Mouse (Mus musculus): ENCODE results near the gene Lilr4b. TPM values are rescaled to one million over a fixed set of nuclear protein-coding genes. Genes with fewer than 3 reads are reported as not detected.
"Not testable (repeated sequence)": the region's sequence is repeated elsewhere in the genome, so short reads cannot be mapped to it uniquely, and the experiment has no call there.

Lilr4b gene
- total RNA-seq (2021), result 1 to 10 TPM; 1.5 to 1.8 TPM
- long read RNA-seq, experiment 1, partial matches to known transcripts, result 0 of 3 reads
- long read RNA-seq, experiment 1, other reads (novel, unspliced or antisense), result 3 of 3 reads
- long read RNA-seq, experiment 2, partial matches to known transcripts, result 0 of 4 reads
- long read RNA-seq, experiment 2, other reads (novel, unspliced or antisense), result 4 of 4 reads

DNA sequence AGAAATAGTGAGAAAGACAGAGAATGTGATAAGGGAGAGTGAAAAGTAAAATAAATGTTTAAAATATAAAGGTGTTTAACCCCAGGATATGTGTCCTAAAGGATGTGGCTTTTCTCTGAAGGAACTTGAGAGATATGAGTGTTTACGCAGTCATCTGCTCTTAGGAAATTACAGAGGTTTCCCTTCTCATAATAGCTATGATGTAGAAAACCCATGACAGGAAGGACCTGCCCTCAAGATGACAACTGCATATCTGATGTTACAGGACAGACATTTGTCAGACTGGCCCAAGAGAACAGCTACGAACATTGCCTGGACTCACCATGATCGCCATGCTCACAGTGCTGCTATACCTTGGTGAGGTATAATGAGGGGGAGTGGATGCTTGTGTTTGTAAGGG, at the start of gene Lilr4b, which contains the start of gene Gm49339:
TSS of gene Lilr4b (plus strand) at position 236 of the 400 bp plus-strand sequence.
TSS of gene Gm49339 (plus strand) at position 216 of the 400 bp plus-strand sequence.
- DNase-seq; intact Hi-C loops (cut with DNase I): not testable (repeated sequence)

DNA sequence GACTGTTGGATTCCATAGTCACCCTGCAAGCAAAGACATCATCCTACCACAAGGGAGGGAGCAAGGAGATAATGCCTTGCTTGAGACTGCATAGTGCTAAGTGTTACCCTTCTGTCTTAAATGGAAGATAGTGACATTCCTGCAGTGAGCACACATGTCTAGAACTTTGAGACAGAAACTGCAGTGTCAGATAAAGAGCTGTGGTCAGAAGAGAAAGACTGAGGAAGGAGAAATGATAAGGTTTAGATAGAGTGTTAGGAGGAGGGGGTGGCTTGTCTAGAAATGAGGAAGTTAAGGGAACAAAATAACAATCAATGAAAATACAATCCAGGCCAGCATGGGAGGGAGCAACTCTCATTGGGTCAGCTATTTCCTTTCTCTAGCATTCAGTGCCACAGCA, 47.5 kb upstream of the Lilr4b start:
- DNase-seq, result no peak
- intact Hi-C loops (cut with DNase I), result no loop called here

DNA sequence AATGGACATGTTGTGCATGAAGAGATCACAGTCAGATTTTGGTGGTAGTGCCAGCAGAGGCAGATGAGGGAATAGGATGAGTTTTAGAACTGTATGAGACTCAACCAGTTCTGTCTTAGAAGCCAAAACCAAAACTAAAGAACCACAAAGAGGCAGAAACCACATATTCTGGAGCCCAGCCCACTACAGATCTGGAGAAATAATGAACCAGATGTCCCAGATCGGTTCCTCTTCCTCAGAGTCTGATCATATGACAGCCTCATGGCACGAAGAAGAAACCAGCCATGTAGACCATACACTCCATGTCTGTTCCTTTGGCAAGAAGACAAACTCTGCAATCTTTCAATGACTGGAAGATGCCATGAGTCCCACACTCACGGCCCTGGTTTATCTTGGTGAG, 44.7 kb upstream of the Lilr4b start:
- intact Hi-C loops (cut with DNase I), result no loop called here

DNA sequence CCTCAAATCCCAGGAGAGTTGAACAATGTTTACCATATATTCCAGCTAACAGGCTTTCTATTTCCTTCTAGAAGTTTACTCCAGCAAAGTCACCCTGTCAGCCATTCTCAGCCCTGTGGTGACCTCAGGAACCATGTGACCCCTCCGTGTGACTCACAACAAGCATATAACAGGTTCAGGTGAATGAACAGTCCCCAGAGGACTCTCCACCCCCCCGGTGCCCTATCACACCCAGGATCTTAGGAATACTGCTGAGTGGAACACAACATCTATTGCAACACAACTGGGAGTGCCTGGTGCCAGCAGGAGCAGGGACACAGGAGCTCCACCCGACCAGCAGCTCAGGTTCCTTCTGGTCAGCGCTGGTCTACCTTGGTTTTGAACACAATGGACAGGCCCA, 28.8 kb upstream of the Lilr4b start:
- intact Hi-C loops (cut with DNase I), result no loop called here
- DNase-seq, result no peak

More for the DNA sequence above, 44.7 kb upstream of the Lilr4b start:
- no peak for DNase-seq

DNA sequence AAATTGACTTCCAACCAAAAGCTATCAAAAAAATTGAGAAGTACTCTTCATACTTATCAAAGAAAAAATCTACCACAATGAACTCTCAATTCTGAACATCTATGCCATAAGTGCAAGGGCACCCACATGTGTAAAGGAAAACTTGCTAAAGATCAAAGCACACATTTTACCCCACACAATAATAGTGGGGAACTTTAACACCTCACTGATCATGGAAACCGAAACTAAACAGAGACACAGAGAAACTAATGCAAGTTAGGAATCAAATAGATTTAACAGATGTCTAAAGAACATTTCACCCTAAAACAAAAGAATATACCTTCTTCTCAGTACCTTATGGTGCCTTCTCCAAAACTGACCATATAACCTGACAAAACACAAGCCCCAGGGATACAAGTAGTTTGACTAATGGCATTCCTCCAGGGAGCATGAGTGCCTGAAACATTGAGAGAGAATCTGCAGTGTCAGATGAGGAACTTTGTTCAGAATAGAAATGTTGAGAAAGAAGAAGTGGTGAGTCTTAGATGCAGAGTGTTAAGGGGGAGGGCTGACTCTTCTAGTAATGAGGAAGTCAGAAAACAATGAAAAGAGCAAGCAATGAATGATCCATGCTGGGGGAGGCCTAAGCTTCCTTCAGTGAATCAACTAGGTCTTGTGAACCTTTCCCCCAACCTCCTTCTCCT, 26.7 kb upstream of the Lilr4b start:
- intact Hi-C loops (cut with DNase I), result no loop called here
- DNase-seq, result no peak

DNA sequence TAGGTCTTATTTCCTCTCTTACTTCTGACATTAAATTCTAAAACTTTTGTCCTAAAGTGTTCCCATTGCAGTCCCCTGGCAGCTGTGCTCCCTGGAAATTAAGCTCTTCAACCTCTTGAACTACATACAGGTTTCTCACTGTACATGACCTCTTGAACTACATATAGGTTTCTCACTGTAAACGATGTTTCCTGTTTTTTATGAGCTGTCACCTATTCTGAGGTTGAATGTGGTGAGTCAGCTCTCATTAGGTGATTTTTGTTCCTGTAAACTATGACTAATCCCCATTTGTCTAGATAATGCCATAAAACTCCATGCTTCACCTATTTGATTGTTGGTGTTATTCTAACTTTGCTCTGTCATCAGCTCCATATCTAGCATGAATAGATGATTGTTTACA, 26.1 kb upstream of the Lilr4b start:
- DNase-seq, result no peak
- intact Hi-C loops (cut with DNase I), result no loop called here

DNA sequence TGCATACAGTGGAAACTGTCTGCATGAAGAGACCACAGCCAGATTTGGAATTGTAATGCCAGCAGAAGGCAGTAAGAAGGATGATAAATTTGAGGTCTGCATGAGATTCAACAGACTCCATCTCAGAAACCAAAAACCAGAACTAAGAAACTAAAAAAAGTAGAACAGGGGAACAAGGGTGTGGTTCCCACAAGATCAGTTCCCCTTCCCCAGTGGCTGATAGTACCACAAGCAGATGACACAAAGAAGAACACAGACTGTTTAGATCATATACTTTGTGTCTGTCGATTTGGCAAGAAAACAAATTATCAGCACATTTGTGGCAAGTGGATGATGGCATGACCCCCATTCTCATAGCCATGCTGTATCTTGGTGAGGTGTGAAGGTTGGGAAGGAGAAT, 24.7 kb upstream of the Lilr4b start:
- intact Hi-C loops (cut with DNase I), result no loop called here
- DNase-seq, result no peak

DNA sequence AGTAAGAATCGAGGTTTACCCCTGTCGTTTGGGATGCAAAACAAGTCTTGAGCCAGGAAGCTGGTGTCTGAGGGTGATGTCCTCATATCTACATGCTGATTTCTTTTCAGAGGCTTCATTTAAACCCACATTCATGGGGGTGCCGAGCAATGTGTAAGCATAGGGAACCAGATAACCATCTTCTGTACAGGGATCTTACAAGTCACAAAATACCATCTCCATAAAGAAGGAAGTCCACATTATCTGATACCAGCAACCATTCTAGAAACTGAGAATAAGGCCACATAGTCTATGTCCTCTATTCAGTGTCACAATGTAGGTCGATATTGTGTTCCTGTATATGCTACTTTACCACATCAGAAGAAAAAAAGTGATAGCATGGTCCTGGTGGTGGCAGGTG, 24.1 kb upstream of the Lilr4b start:
- DNase-seq, result no peak
- intact Hi-C loops (cut with DNase I), result no loop called here

DNA sequence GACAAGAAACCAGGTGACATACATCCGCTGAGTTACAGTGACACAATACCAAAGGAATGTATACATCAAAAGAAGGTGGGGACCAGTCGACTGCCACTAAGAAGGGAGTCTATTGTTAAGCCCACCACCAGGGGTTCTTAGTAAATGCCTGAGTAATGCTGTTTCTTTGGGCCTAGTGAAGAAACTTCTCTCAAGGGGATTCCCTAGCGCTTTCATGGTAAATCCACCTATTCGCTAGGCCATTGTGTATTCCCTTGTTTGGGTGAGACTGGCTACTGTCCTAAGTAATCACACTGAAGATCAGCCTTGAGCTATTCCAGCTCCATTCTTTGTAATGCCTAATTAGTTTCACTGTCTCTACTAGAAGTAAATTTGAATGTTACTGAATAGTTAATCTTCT, 16.6 kb upstream of the Lilr4b start:
- DNase-seq; intact Hi-C loops (cut with DNase I): not testable (repeated sequence)

DNA sequence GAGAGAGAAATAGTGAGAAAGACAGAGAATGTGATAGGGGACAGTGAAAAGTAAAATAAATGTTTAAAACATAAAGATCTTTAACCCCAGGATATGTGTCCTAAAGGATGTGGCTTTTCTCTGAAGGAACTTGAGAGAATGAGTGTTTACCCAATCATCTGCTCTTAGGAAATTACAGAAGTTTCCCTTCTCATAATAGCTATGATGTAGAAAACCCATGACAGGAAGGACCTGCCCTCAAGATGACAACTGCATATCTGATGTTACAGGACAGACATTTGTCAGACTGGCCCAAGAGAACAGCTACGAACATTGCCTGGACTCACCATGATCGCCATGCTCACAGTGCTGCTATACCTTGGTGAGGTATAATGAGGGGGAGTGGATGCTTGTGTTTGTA, 10.3 kb downstream of the Lilr4b start, which contains the start of gene Lilrb4a:
TSS of gene Lilrb4a (plus strand) at position 266 of the 400 bp plus-strand sequence.
- DNase-seq; intact Hi-C loops (cut with DNase I): not testable (repeated sequence)

DNA sequence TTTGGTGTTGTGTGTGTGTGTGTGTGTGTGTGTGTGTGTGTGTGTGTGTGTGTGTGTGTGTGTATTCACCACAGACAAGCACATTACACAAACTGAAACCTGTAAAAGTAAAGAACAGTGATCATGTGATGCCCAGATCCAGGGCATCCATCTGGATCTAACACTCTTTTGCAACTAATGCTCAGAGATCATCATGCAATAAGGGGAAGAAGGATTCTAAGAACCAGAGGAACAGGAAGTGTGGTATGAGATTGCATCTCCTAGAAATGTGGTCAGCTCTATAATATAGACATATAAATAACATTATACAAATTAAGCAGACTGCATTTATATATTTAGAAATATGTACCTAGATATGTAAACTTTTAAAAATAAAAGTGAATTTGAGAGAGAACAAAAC, 39.6 kb downstream of the Lilr4b start:
- intact Hi-C loops (cut with DNase I), result no loop called here
- no peak for DNase-seq

DNA sequence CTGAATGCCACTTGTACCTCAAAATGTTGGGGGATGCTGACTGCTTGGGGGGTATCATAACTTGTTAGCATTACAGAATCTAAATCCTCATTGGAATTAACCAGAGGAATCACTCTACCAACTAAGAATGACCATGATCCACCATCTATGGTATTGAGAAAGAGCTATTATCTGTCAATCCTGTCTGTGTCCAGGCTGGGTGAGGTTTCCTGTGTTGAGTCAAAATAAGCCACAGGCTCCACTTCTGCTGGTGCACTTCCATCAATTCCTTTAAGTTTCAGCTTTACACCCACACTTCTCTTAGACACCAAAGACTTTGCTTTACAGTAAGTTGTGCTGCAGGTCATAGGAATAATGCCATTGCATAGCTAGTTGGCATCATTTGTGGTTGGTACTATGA, 41.0 kb downstream of the Lilr4b start:
- intact Hi-C loops (cut with DNase I), result no loop called here
- no peak for DNase-seq

DNA sequence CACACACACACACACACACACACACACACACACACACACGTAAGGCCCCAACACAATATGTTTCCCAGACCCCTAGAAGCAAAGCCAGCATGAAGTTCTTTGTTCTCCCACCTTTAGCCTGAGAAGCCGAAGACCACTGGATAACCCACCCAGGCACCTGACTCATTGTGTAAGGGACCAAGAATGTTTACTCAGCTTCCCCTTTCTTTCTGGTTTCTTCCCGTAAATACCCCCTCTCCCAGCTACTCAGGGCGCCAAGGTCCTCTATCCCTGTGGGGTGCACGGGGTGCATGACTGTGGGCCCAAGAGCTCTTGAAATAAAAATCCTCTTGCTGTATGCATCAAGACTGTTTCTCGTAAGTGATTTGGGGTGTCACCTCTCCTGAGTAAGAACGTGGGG, 45.7 kb downstream of the Lilr4b start:
- DNase-seq, result no peak
- intact Hi-C loops (cut with DNase I), result no loop called here

DNA sequence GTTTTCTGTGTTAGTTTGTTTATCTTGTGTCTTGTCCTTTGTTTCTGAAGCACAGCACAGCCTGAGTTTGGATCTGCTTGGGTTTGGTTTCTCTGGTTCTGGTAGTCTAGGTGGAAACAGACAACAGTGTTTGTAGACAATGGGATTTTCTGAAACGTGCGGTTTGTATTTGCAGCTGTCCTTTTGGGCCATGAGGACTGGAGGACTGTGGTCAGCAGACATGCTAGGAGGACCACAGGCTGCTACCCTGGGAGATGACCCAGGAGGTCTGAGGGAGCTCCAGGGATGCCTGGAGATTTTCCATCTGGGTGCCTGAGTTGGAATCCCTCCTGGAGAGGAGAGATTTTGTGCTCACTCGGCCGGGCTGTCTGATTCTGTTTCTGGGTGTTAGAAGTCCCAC, 46.2 kb downstream of the Lilr4b start:
- DNase-seq, result no peak
- intact Hi-C loops (cut with DNase I), result no loop called here

DNA sequence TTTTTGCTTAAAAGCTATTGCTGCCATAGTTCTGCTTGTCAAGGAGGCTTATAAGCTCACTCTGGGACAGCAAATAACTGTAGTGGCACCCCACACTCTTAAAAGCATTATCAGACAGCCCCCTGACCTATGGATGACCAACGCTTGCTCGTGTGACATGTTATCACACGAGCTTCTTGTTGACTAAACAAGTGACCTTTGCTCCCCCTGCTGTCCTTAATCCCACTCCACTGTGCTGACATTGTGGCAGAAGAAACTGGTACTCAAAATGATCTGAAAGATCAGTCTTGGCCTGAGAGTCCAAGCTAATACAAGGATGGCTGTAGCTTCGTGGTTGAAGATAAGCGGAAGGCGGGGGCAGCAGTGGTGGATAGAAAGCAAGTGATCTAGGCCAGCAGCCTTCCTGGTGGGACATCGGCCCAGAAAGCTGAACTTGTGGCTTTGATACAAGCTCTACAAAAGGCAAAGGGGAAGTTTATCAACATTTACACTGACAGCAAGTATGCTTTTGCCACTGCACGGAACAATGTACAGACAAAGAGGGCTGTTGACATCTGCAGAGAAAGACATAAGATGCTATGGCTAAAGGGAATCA, 48.5 kb downstream of the Lilr4b start:
- no peak for DNase-seq
- intact Hi-C loops (cut with DNase I), result no loop called here

DNA sequence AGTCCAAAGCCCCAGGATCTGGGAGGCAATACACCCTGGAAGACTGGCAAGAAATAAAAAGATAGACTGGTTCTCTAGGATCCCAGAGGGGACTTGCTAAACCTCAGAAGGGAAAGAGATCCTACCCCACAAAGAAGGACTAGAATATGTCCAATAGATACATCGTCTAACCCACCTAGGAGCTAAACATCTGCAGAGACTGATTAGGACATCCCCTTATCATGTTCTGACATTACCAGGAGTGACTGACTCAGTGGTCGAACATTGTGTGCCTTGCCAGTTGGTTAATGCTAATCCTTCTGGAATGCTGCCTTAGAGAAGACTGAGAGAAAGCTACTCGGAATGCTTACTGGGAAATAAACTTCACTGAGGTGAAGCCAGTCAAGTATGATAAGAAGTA, 49.1 kb downstream of the Lilr4b start:
- no peak for DNase-seq
- intact Hi-C loops (cut with DNase I), result no loop called here

DNA sequence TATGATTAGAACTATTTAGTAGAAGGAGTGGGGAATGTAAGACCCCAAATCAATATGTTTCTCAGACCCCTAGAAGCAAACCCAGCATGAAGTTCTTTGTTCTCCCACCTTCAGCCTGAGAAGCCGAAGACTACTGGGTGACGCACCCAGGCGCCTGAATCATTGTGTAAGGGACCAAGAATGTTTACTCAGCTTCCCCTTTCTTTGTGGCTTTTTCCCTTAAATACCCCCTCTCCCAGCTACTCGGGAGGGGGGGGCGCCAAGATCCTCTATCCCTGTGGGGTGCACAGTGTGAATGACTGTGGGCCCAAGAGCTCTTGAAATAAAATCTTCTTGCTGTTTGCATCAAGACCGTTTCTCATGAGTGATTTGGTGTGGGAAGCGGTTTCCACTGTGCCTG, 50.4 kb downstream of the Lilr4b start:
- DNase-seq, result no peak
- intact Hi-C loops (cut with DNase I), result no loop called here

Other genes starting within 250 kb of the Lilr4b start
- 1 to 10 TPM; 1.0 to 1.5 TPM for gene Gm49339, start within 50 bp of the Lilr4b start, total RNA-seq (2021)
- 1 to 10 TPM; 1.1 to 1.5 TPM for gene Lilrb4a, start 10.3 kb downstream of the Lilr4b start, total RNA-seq (2021)
- gene Fam162b, start 109.9 kb downstream of the Lilr4b start, total RNA-seq (2021), result not detected
- gene Gprc6a, start 150.8 kb downstream of the Lilr4b start, total RNA-seq (2021), result not detected
- not detected for gene Rfx6, start 197.1 kb downstream of the Lilr4b start, total RNA-seq (2021)

All from heart, postnatal 14 days (tissue).